Mouse (Mus musculus) embryo, embryonic 9.5 days (tissue): ENCODE results near the gene Cdh3.
"Not testable (repeated sequence)": the region's sequence is repeated elsewhere in the genome, so short reads cannot be mapped to it uniquely, and the experiment has no call there.

ENCODE experiments used
- DNase-seq: peaks from one replicate; pipeline ENCODE4 v3.0.0-alpha.2; 2017; ENCODE audit errors: extremely low spot score

Gene Cdh3

GRCm38 (mm10) chr8:106571551-106572172 is 61.0 kb downstream of the Cdh3 start:
- DNase-seq = no peak

GRCm38 (mm10) chr8:106572175-106572574 is 61.5 kb downstream of the Cdh3 start:
- not testable (repeated sequence) for DNase-seq

- DNase-seq = not testable (repeated sequence)
These were observed 62.5 kb downstream of the Cdh3 start, which contains the start of gene Gm10073 for GRCm38 (mm10) chr8:106573168-106573567. TSS of gene Gm10073 (minus strand) at chr8:106573461.

- no peak for DNase-seq
These were observed 63.6 kb downstream of the Cdh3 start for GRCm38 (mm10) chr8:106574283-106574682.

GRCm38 (mm10) chr8:106576849-106577555 is 66.3 kb downstream of the Cdh3 start:
- DNase-seq = no peak

GRCm38 (mm10) chr8:106579510-106579909 is 68.8 kb downstream of the Cdh3 start:
- DNase-seq = no peak

GRCm38 (mm10) chr8:106581344-106582088 is 70.8 kb downstream of the Cdh3 start:
- DNase-seq = no peak

GRCm38 (mm10) chr8:106584942-106585670 is 74.4 kb downstream of the Cdh3 start:
- no peak for DNase-seq

GRCm38 (mm10) chr8:106585671-106586037 is 75.0 kb downstream of the Cdh3 start:
- DNase-seq = no peak

- DNase-seq = no peak
These were observed 76.2 kb downstream of the Cdh3 start for GRCm38 (mm10) chr8:106586896-106587295.

- DNase-seq = no peak
These were observed 78.0 kb downstream of the Cdh3 start for GRCm38 (mm10) chr8:106588443-106589431.

- DNase-seq = no peak
These were observed 81.8 kb downstream of the Cdh3 start for GRCm38 (mm10) chr8:106592458-106592857.

- not testable (repeated sequence) for DNase-seq
These were observed 84.9 kb downstream of the Cdh3 start for GRCm38 (mm10) chr8:106595623-106596022.

- DNase-seq = no peak
These were observed 86.4 kb downstream of the Cdh3 start for GRCm38 (mm10) chr8:106597067-106597466.

- no peak for DNase-seq
These were observed 88.7 kb downstream of the Cdh3 start for GRCm38 (mm10) chr8:106599265-106599979.

- peak; percentile 48 for DNase-seq
These were observed 92.6 kb downstream of the Cdh3 start, which contains the start of gene Cdh1 for GRCm38 (mm10) chr8:106603131-106603819. TSS of gene Cdh1 (plus strand) at chr8:106603351.

GRCm38 (mm10) chr8:106603933-106604332 is 93.2 kb downstream of the Cdh3 start:
- peak; percentile 19 for DNase-seq

- DNase-seq = no peak
These were observed 95.0 kb downstream of the Cdh3 start for GRCm38 (mm10) chr8:106605657-106606056.

GRCm38 (mm10) chr8:106606121-106606520 is 95.4 kb downstream of the Cdh3 start:
- no peak for DNase-seq
